Mouse (Mus musculus): ENCODE measurements around the gene Tifa.

The Tifa gene

DNA sequence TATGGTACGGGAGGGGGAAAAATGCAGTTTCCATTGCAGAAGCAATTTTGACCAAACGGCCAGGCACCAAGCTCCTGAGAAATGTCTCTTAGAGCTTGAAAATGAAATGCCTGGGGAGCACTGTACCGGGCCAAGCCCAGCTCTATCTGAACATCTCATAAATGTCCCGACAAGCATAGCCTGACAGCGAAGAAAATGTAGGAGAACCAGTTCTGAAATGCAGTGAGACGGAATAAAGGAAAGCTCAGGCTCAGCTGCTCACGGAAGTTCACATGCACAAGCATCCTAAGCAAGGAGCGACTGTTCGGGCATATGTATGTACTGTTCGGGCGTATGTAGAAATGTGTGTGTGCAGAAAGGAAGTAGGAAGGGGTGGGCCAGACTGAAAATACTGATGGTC lies 71.7 kb downstream of the Tifa start:
- no peak for DNase-seq (ENCODE audit: low read depth in 1 of 2, low spot score in 2 of 2)

DNA sequence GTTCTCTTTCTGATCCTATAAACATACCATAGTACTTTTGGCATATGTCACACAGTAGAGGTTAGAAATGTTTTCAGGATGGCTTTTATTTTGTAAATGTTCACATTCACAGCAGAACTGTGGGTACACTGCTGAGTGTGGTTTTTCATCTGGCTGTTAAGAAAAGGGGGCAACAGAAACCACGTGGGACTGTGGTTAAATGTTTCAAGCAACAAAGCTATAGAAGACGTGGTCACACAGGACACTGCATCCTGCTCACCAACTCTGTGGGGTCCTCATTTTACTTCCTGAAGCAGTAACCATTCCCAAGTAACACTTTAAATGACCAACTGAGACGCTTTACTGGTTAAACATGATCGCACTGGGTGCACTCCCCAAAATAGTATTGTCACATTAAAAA lies 72.9 kb downstream of the Tifa start:
- DNase-seq (ENCODE audit: low read depth in 1 of 2, low spot score in 2 of 2) = no peak

DNA sequence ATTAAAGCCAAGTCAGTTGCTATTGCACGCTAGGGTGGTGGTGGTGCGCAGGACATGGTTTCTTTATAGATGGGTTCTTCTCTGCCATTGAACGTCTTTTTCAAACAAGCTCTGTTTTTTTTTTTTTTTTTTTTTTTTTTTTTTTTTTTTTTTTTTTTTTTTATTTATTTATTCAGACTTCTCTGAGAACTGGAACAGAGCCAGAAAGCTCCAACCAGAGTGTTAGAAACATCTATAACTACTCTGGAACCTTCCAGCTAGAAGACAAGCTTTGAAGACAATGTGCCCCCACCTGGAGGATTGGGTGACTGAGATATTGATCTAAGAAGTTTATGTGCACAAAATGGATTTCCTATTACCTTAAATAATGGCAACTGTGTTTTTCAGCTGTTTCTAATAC lies 74.0 kb downstream of the Tifa start:
- no peak for DNase-seq (ENCODE audit: low read depth in 1 of 2, low spot score in 2 of 2)

DNA sequence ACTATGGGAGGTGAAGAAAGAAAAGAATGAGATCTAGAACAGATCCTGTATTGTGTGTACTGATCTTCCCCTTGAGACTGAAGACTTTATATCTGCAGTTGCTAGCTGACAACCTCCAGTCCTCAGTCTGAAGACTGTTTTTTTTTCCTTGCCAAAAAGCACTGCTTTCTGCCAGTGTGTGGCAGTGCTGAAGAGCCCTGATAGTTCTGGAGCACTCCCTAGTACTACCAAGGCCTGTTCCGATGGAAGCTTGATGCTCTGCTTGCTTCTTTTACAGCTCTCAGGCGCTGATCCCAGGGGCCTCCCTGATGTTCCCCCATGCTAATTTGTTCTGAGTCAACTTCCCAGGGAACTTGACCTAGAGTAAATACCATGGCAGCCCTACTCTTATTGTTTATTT lies 74.6 kb downstream of the Tifa start:
- no peak for DNase-seq (ENCODE audit: low read depth in 1 of 2, low spot score in 2 of 2)

DNA sequence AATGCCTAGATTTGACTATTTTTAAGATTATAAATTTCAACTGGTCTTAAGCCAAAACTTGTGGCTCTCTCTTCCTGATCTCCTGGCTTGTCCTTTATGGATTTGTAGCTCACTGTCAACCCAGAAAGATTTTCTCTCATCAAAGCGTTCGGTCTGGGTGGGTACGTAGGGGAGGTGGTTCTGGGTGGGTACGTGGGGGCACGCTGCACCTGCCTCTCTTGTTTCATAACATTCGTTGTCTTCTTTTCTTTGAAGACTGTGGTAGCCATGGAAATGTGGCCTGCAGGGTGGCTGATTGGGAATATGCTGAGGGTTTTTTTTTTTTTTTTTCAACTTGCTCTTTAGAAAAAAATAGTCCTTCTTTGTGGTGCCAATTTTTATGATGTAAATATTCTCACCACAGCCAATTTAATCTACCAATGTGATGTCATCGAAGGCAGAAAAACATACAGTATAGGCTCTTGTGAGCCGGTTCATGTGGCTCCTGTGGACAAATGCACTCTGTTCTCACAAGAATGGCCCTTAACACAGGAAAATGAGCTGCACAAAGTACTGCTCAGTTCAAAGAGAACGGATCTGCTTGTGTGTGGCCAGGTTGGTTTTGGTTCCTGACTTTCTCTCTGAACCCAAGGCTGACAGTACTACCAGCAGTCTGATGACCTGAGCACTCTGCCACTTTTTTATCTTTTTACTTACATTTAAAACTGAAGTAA lies 78.6 kb downstream of the Tifa start:
- DNase-seq (ENCODE audit: low read depth in 1 of 2, low spot score in 2 of 2) = no peak

DNA sequence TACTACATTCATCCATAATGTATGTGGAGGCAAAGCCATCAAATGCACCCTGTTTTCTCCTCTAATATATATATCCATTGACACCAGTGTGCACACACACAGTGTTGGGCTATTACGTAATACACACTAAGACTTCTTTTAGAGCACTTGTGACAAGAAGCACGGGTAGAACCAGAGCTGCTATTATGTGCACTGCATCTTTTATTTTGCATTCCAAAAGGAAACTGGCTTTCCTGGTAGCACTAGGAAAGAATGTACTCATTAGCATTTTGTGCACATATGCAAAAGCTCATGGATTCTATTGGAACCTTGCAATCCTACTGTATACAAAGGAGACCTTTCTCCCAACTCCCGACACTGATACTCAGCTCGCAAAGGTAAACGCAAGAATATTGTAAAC lies 79.3 kb downstream of the Tifa start:
- DNase-seq (ENCODE audit: low read depth in 1 of 2, low spot score in 2 of 2) = no peak

DNA sequence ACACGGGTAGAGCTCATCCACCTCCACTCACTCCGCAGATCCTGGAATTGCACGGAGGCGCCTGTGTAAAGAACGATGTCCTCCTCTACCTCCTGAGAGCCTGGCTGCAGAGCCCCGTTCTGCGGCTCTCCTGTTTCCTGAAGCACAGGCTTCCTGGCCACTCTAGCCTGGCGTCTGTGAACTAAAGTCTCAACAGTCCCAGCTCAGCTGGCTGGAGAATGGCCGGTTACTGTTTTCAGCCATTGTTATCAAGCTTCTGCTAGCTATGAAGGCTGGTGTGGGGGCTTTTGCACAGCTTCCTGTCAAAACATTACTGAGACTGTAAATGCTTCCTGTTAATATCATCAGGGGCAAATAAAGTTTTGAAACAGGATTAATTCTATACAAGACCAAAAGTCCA lies 82.0 kb downstream of the Tifa start:
- DNase-seq (ENCODE audit: low read depth in 1 of 2, low spot score in 2 of 2) = no peak

DNA sequence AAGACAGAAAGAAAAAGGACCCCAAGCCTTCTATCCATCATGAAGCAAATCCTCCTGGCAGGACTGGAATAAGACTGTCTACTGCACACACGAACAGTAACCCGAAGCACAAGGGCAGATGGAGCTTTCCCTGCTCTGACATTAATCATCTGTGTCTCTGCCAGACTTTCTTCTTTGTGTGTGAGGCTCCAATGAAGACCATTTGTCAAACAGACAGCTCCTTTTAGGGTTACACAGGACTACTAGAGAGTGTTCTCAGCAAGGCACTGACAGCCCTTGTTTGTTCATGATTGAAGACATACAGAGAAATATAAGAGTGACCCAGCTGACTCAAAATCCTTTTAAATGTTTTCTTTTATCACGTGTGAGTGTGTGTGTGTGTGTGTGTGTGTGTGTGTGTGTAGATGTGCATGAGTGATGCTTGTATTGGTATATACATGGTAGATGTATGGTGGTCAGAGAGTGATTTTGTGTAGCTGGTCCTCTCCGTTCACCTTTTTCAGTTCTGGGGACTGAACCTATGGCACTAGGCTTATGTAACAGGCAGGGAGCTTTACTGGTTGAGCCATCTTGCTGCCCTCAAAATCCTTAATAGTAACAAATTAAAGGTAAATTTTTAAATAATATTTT lies 84.8 kb downstream of the Tifa start:
- DNase-seq (ENCODE audit: low read depth in 1 of 2, low spot score in 2 of 2) = no peak

DNA sequence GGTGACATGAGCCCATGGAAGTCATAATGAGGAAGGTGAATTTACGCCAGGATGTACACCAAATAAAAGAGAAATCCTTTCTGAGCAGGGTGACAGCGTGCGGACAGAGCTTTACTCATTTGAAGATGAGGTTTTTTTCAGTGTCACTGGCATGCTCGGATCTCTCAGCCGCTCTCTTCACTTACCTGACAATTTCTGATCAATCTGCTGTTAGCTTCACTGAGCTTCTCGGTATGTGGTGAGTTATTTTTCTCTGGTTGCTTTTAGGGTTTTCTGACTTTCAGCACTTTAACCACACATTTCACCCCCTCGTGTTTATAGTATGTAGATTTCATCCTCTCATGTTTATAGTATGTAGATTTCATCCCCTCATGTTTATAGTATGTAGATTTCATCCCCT lies 85.5 kb downstream of the Tifa start:
- DNase-seq (ENCODE audit: low read depth in 1 of 2, low spot score in 2 of 2) = no peak

DNA sequence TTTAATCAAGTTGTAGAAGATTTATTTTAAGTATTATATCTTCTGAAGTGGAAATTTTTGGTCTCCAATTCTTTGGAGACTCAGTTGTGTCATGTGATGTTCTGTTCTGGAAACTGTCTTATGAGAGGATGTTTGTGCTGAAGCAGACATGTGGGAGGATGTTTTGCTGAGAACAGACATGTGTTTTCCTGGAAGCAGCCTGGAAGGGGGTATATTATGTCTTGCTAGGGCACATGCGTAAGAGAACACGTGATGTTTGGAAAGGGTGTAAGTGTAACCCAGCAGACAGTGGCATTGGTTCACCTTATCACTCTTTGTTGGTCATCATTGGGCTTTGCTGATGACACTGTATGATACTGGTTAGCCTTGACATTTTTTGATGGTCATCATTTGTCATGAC lies 85.9 kb downstream of the Tifa start:
- no peak for DNase-seq (ENCODE audit: low read depth in 1 of 2, low spot score in 2 of 2)

DNA sequence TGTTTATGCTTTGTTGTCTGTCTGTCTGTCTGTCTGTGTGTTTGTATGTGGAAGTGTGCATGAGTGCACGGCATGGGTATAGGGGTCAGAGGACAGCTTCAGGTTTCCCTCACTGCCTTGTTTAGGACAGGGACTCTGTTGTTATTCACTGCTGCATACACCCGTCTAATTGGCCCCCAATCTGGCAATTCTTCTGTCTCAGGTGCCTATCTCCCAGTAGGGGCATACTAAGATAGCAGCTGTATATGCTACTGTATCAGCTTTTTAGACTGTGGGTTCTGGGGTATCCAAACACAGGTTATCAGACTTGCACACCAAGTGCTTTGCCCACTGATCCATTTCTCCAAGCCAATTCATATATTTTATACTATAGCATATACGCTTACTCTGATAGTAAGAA lies 90.4 kb downstream of the Tifa start:
- DNase-seq (ENCODE audit: low read depth in 1 of 2, low spot score in 2 of 2) = no peak

DNA sequence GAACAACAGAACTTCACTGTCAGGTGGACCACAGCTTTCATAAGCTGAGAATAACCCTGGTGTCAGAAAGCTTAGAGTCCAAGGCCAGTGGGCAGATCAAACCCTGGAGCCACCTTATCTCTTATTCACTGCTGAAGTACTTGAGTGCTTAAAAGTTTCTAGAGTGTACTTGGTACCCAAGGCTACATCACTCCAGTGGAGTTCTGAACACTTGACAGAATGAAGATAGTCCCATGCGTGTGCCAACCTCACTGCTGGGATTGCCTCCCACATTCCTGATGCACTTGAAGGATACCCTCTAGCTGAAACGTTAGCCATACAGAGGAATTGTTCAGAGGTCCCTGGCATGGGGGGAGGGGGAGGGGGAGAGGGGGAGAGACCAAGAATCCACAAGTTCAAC lies 92.1 kb downstream of the Tifa start:
- no peak for DNase-seq (ENCODE audit: low read depth in 1 of 2, low spot score in 2 of 2)
